Mouse (Mus musculus) granulocyte monocyte progenitor cell, adult 5-6 weeks (primary cell): ENCODE results near the gene Olfr27. TPM values are rescaled to one million over a fixed set of nuclear protein-coding genes. Genes with fewer than 3 reads are reported as not detected.

Experiments
- ATAC-seq: replicated peaks from 2 replicates; pipeline ENCODE4 v1.8.0; 2016; ENCODE audit warnings: mild to moderate bottlenecking, moderate TSS enrichment, inconsistent platforms; ENCODE audit not compliant: poor library complexity, severe bottlenecking
- total RNA-seq, 2 experiments: library from RNA; stranded (forward) in 1 of 2; stranded (reverse) in 1 of 2; fragments of 200-712, 200-1000 nt in 1 of 2; fragments of >200 nt in 1 of 2; fragmentation: Nextera tagmentation in 1 of 2; gene quantifications; 2 replicates each; pipeline ENCODE4 v1.2.3; 2014 to 2017

Gene Olfr27
- not detected in 2 replicates for total RNA-seq (2014; fragmentation: Nextera tagmentation)
- not detected in 2 replicates for total RNA-seq (2017)

DNA sequence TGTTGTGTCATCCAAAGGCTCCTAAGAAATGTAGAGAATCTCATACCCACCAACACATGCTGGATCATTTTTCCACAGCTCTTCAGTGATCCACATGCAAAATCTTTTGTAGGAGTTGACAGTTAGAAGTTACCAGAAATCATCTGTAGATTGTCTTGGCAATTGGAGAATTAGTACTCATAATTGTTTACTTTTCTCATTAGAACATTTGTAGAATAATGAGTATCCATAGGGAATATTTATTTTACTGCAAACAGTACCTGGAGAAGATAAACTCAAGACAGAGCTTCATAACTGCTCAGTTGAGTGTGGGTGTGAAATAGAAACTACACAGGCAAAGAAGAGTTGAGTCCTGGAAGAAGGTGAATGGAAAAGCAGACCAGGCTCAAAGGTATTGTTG lies at the start of gene Olfr27:
Gene Olfr27 (plus strand): TSS at position 301 of the 400 bp plus-strand sequence.
- no peak for ATAC-seq

DNA sequence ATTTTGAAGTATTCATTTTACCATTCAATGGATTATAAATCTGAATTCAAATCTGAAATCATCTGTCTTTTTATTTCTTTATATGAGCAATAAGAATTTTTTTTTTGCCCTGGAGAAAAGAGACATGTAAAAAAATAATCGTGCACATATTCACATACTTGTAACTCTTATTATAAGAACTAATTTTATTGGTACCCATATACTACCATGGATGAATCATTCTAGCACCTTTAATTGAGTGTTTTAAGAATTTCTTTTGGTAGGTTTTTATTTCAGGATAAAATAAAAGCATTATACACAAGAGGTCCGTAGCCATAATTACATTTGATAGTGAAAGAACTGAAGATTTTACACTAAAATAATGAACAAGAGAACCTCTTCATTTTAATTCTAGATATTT lies 49.1 kb upstream of the Olfr27 start, which contains the start of gene Olfr938:
Gene Olfr938 (minus strand): TSS at position 101 of the 400 bp plus-strand sequence.
- ATAC-seq = no peak

DNA sequence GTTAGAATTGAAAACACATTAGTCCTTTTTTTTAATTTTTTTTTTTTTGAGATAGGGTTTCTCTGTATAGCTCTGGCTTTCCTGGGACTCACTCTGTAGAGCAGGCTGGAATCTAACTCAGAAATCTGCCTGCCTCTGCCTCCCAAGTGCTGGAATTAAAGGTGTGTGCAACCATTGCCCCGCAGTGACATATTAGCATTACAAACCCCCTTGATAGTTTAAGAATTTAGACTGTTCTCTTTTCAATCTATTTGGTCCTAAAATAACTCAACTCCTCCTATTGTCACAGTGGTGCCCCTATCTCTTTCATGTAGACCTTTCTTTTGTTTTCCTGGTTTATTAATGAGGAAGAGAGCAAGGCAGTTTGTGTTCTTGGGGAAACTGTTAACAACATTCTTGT lies 605 bp upstream of the Olfr27 start:
- ATAC-seq = no peak

DNA sequence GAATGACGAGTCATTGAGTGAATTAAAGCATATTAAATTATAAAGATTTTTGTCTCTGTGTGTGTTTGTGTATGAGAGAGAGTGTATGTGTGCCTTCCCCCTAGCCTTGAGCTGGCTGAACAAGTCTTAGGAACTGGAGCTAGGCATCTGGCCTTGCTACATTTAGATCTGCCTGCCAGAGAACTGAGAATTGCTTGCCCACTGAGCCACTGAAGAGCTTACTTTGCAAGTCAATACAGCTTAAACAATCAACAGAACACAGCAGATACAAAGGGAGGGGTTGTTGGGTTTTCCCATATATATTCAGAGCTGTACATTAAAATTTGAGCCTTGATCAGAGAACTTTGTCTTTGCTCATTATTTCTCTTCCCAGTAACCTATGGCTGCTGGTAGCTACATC lies 24.5 kb downstream of the Olfr27 start:
- no peak for ATAC-seq

DNA sequence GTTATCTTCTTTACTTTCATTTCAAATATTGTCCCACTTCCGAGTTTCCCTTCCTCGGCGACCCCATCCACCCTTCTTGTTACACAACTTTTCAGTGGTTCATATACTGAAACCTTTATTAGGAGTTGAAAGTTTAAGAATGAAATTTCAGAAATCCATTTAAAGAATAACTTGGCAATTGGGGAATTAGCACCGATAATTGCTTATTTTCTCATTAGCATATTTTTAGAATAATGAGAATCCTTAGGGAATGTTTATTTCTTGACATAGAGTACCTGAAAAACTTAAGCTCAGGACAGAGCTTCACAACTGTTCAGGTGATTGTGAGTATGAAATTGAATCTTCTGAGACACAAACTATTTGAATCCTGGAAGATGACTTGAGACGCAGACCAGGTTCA lies 38.1 kb downstream of the Olfr27 start, which contains the start of gene Olfr943:
Gene Olfr943 (plus strand): TSS at position 301 of the 400 bp plus-strand sequence.
- no peak for ATAC-seq

Other genes starting within 250 kb of the Olfr27 start
- gene Olfr930, start 198.3 kb upstream of the Olfr27 start, total RNA-seq (2014; fragmentation: Nextera tagmentation) = not detected in 2 replicates
- not detected in 2 replicates for gene Olfr930, start 198.3 kb upstream of the Olfr27 start, total RNA-seq (2017)
- not detected in 2 replicates for gene Olfr933, start 155.8 kb upstream of the Olfr27 start, total RNA-seq (2014; fragmentation: Nextera tagmentation)
- gene Olfr933, start 155.8 kb upstream of the Olfr27 start, total RNA-seq (2017) = not detected in 2 replicates
- not detected in 2 replicates for gene Olfr934, start 139.8 kb upstream of the Olfr27 start, total RNA-seq (2014; fragmentation: Nextera tagmentation)
- gene Olfr934, start 139.8 kb upstream of the Olfr27 start, total RNA-seq (2017) = not detected in 2 replicates
- not detected in 2 replicates for gene Olfr935, start 128.4 kb upstream of the Olfr27 start, total RNA-seq (2014; fragmentation: Nextera tagmentation)
- not detected in 2 replicates for gene Olfr935, start 128.4 kb upstream of the Olfr27 start, total RNA-seq (2017)
- gene Olfr146, start 104.8 kb upstream of the Olfr27 start, total RNA-seq (2014; fragmentation: Nextera tagmentation) = not detected in 2 replicates
- not detected in 2 replicates for gene Olfr146, start 104.8 kb upstream of the Olfr27 start, total RNA-seq (2017)
- gene Olfr937, start 63.2 kb upstream of the Olfr27 start, total RNA-seq (2014; fragmentation: Nextera tagmentation) = not detected in 2 replicates
- gene Olfr937, start 63.2 kb upstream of the Olfr27 start, total RNA-seq (2017) = not detected in 2 replicates
- gene Olfr938, start 49.2 kb upstream of the Olfr27 start, total RNA-seq (2014; fragmentation: Nextera tagmentation) = not detected in 2 replicates
- not detected in 2 replicates for gene Olfr938, start 49.2 kb upstream of the Olfr27 start, total RNA-seq (2017)
- gene Olfr943, start 38.2 kb downstream of the Olfr27 start, total RNA-seq (2014; fragmentation: Nextera tagmentation) = not detected in 2 replicates
- gene Olfr943, start 38.2 kb downstream of the Olfr27 start, total RNA-seq (2017) = not detected in 2 replicates
- gene Olfr944, start 73.8 kb downstream of the Olfr27 start, total RNA-seq (2014; fragmentation: Nextera tagmentation) = not detected in 2 replicates
- not detected in 2 replicates for gene Olfr944, start 73.8 kb downstream of the Olfr27 start, total RNA-seq (2017)
- gene Olfr1537, start 121.9 kb downstream of the Olfr27 start, total RNA-seq (2014; fragmentation: Nextera tagmentation) = not detected in 2 replicates
- gene Olfr1537, start 121.9 kb downstream of the Olfr27 start, total RNA-seq (2017) = not detected in 2 replicates
- gene Olfr945, start 148.7 kb downstream of the Olfr27 start, total RNA-seq (2014; fragmentation: Nextera tagmentation) = not detected in 2 replicates
- not detected in 2 replicates for gene Olfr945, start 148.7 kb downstream of the Olfr27 start, total RNA-seq (2017)
- gene Olfr948, start 197.9 kb downstream of the Olfr27 start, total RNA-seq (2014; fragmentation: Nextera tagmentation) = not detected in 2 replicates
- gene Olfr948, start 197.9 kb downstream of the Olfr27 start, total RNA-seq (2017) = not detected in 2 replicates